Mouse (Mus musculus) lung, postnatal 10 days (tissue): ENCODE measurements around the gene Pex5l.

Experiments used
- DNase-seq: peaks from one replicate; pipeline ENCODE4 v3.0.0; 2021

The Pex5l gene

DNA sequence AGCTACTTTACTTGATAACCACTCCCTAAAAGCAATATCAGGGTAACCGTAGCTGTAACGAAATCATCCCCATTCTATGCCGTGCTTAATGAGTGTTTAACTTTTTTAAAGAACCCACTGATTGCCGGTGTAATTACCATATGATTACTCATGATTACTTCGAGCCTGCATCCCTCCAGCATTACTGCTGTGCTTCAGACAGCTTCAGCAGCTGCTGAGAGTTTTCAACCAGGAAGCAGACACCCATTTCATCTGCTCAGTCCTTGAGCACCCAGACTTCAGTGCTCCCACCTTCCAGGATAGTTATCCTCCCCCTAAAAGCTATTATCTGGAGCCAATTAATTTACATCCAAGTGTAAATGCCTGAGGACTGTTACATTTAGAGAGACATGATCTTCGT, 218.9 kb downstream of the Pex5l start:
- no peak for DNase-seq

- DNase-seq: peak; percentile 8
Measured at GRCm38 (mm10) chr3:32910071-32910551, 232.9 kb downstream of the Pex5l start.

GRCm38 (mm10) chr3:32908400-32908799, 234.6 kb downstream of the Pex5l start:
- DNase-seq: no peak

- DNase-seq: no peak
Measured at GRCm38 (mm10) chr3:32905850-32906779, 236.9 kb downstream of the Pex5l start.

DNA sequence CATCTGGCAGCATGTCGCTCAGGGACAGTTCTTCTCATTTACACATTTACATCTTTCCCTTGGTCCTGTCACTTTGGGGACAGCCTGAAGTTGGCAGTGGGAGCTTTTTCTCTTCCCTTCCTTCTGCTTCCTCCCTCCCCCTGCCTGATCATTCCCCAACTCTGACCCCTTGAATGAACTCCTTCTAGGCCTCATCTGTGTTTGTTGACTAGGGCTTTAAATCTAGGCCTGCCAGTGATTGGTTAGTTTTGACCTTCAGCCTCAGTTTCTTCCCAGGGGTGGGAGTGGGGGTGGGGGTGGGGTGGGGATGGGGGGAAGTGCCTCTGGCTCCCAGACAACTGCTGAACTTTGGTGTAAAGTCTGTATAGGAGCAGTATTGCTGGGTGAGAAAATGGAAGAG, 238.4 kb downstream of the Pex5l start:
- DNase-seq: no peak

GRCm38 (mm10) chr3:32903462-32903861, 239.6 kb downstream of the Pex5l start:
- DNase-seq: no peak
